In genomic region chr13:28953581-28953991, GRCm38 (mm10) we compare ENCODE assay signal across 8 mouse cellular contexts. TPM values are rescaled to one million over a fixed set of nuclear protein-coding genes. Genes with fewer than 3 reads are reported as not detected.
DNase-seq lines count a peak whose midpoint lies in the region; ATAC-seq lines count a peak whose summit lies in the region.

Sox4 (minus strand) TSS chr13:28953713.

- ATAC-seq in lung, embryonic 15.5 days (ENCODE audit: borderline replicate concordance, extremely low read depth, low FRiP score, low TSS enrichment): peak; percentile 88

- peak within 1 kb of the TSS; percentile 99 for H3K4me3 ChIP-seq in hindbrain, embryonic 10.5 days
- peak within 1 kb of the TSS; percentile 89 for H3K4me3 ChIP-seq in lung, embryonic 15.5 days

- H3K9me3 ChIP-seq in hindbrain, embryonic 10.5 days: no peaks in the 10 kb centered on the region
- H3K9me3 ChIP-seq in lung, embryonic 15.5 days: no peaks in the 10 kb centered on the region

- peak; percentile 96 for DNase-seq in MN1 (ENCODE audit: low spot score)
- peak; percentile 82 for DNase-seq in cerebellum, adult 8-10 months
- DNase-seq in frontal cortex, adult 2 months (ENCODE audit: extremely low spot score in 1 of 2, low spot score in 1 of 2): peak; percentile 91 to 96
- peak; percentile 95 for DNase-seq in hindbrain, embryonic 10.5 days (ENCODE audit: low spot score)
- peak; percentile 91 for DNase-seq in layer of hippocampus, adult 9-10 months (ENCODE audit: low spot score)
- DNase-seq in ovary, adult 18-20 months (ENCODE audit: low spot score): peak; percentile 97
- DNase-seq in thymus, postnatal 0 days (ENCODE audit: low spot score): peak; percentile 99

- peaks cover 23% of the 10 kb centered on the region for H3K4me1 ChIP-seq in hindbrain, embryonic 10.5 days (replicated peaks)
- peaks cover 19% of the 10 kb centered on the region for H3K4me1 ChIP-seq in lung, embryonic 15.5 days

- H3K27ac ChIP-seq in hindbrain, embryonic 10.5 days: peak within 1 kb of the TSS; percentile 100
- peak within 1 kb of the TSS; percentile 99 for H3K27ac ChIP-seq in lung, embryonic 15.5 days

- WGBS in hindbrain, embryonic 10.5 days: under 1% methylated on average over 19 of the region's 19 CpGs
- under 1% methylated on average over 19 of the region's 19 CpGs for WGBS in lung, embryonic 15.5 days

- no peaks in the 10 kb centered on the region for H3K27me3 ChIP-seq in hindbrain, embryonic 10.5 days (ENCODE audit: insufficient read depth, poor library complexity, severe bottlenecking)
- no peaks in the 10 kb centered on the region for H3K27me3 ChIP-seq in lung, embryonic 15.5 days

- H3K36me3 ChIP-seq in hindbrain, embryonic 10.5 days: peaks cover 7% of the 10 kb centered on the region
- no peaks in the 10 kb centered on the region for H3K36me3 ChIP-seq in lung, embryonic 15.5 days

- H3K9ac ChIP-seq in lung, embryonic 15.5 days: peak within 1 kb of the TSS; percentile 98

- peak within 1 kb of the TSS; percentile 60 for H3K4me2 ChIP-seq in lung, embryonic 15.5 days

RNA-seq across cellular contexts. Expression of gene Sox4, which starts in this region (rescaled TPM):
- polyA plus RNA-seq in frontal cortex, adult 2 months (2012; rRNA removed): 35.5 and 41.6 TPM in 2 replicates
- 59.5 and 95.7 TPM in 2 replicates for polyA plus RNA-seq in hindbrain, embryonic 10.5 days (2016; fragmentation: Nextera tagmentation; extraction: Ambion mirVana)
- polyA plus RNA-seq in lung, embryonic 15.5 days (2015; fragmentation: Nextera tagmentation; extraction: Ambion mirVana): 60.7 and 61.2 TPM in 2 replicates
- 80.1 and 111 TPM in 2 replicates for polyA plus RNA-seq in thymus, postnatal 0 days (2015; fragmentation: Nextera tagmentation; extraction: Ambion mirVana)

Comparison
In these comparisons a context has a peak if more than half of its experiments do, and no peak if none do; other contexts are left out.
1. Peak in every context shown above with its lines: DNase-seq, ATAC-seq, H3K4me3 ChIP-seq and H3K27ac ChIP-seq.